Mouse (Mus musculus) MEL (cell line): ENCODE results near the gene Rxfp1. TPM values are rescaled to one million over a fixed set of nuclear protein-coding genes. Genes with fewer than 3 reads are reported as not detected.

Experiments
- DNase-seq: peaks from one replicate; pipeline ENCODE4 v3.0.0; 2011; ENCODE audit warnings: low read depth, low spot score
- H3K27ac ChIP-seq: 2 replicates; pipeline ENCODE4 v1.5.1; 2012; ENCODE audit warnings: low read depth, mild to moderate bottlenecking, control low read depth, low read length, moderate library complexity; ENCODE audit not compliant: control insufficient read depth
- H3K27me3 ChIP-seq, 2 experiments: fragments of 150-350 bp in 1 of 2; sonication (generic) in 1 of 2; 2 replicates each; pipeline ENCODE4 v1.6.1; 2012; ENCODE audit warnings: low read length in 2 of 2, mild to moderate bottlenecking in 2 of 2, improper control_type of control experiment in 1 of 2, moderate library complexity in 1 of 2; ENCODE audit not compliant: insufficient read depth in 2 of 2, control insufficient read depth in 1 of 2
- H3K36me3 ChIP-seq, 2 experiments: 2 replicates each; pipeline ENCODE4 v1.6.1; 2012 to 2014; ENCODE audit warnings: low read length in 2 of 2, improper control_type of control experiment in 1 of 2, inconsistent platforms in 1 of 2, mild to moderate bottlenecking in 1 of 2; ENCODE audit not compliant: insufficient read depth in 2 of 2, control insufficient read depth in 1 of 2
- H3K4me1 ChIP-seq, 2 experiments: fragments of 150-350 bp in 1 of 2; sonication (generic) in 1 of 2; 2 replicates each; pipeline ENCODE4 v1.6.1; 2012; ENCODE audit warnings: low read length in 2 of 2, improper control_type of control experiment in 1 of 2, mild to moderate bottlenecking in 1 of 2; ENCODE audit not compliant: insufficient read depth in 2 of 2, control insufficient read depth in 1 of 2
- H3K4me3 ChIP-seq, 2 experiments: fragments of 150-350 bp in 1 of 2; sonication (generic) in 1 of 2; 2 replicates each; pipeline ENCODE4 v1.5.1; 2012; ENCODE audit warnings: low read depth in 2 of 2, low read length in 2 of 2, mild to moderate bottlenecking in 2 of 2, moderate library complexity in 2 of 2, control low read depth in 1 of 2, improper control_type of control experiment in 1 of 2; ENCODE audit not compliant: control insufficient read depth in 1 of 2, insufficient read depth in 1 of 2
- H3K79me2 ChIP-seq: 2 replicates; pipeline ENCODE4 v1.6.1; 2012; ENCODE audit warnings: mild to moderate bottlenecking, low read length, moderate library complexity; ENCODE audit not compliant: control insufficient read depth, poor library complexity, insufficient read depth
- H3K9ac ChIP-seq: 2 replicates; pipeline ENCODE4 v1.6.1; 2012; ENCODE audit warnings: low read depth, mild to moderate bottlenecking, control low read depth, low read length, moderate library complexity; ENCODE audit not compliant: control insufficient read depth, poor library complexity, severe bottlenecking
- H3K9me3 ChIP-seq: fragments of 150-350 bp; sonication (generic); replicated peaks from 2 replicates; pipeline ENCODE4 v1.6.1; 2012; ENCODE audit warnings: mild to moderate bottlenecking, low read length, improper control_type of control experiment, moderate library complexity; ENCODE audit not compliant: insufficient read depth
- BHLHE40 ChIP-seq: IDR thresholded peaks from 2 replicates; pipeline ENCODE4 v1.6.1; 2012; ENCODE audit warnings: low read depth, mild to moderate bottlenecking, inconsistent platforms, low read length, improper control_type of control experiment, borderline replicate concordance
- CTCF ChIP-seq, 3 experiments: IDR thresholded peaks in 2 of 3; conservative IDR thresholded peaks in 1 of 3; 2 replicates each; pipeline ENCODE4 v1.5.1; 2011 to 2012; ENCODE audit warnings: low read length in 3 of 3, low read depth in 2 of 3, mild to moderate bottlenecking in 2 of 3, improper control_type of control experiment in 1 of 3, inconsistent platforms in 1 of 3, mixed read lengths in 1 of 3, moderate library complexity in 1 of 3; ENCODE audit not compliant: control insufficient read depth in 1 of 3, insufficient read depth in 1 of 3, poor library complexity in 1 of 3, severe bottlenecking in 1 of 3
- E2F4 ChIP-seq: IDR thresholded peaks from 2 replicates; pipeline ENCODE4 v1.6.1; 2011; ENCODE audit warnings: low read depth, low read length, improper control_type of control experiment, borderline replicate concordance
- ELF1 ChIP-seq: IDR thresholded peaks from 2 replicates; pipeline ENCODE4 v1.6.1; 2014; ENCODE audit warnings: low read depth, mild to moderate bottlenecking, inconsistent platforms, low read length, improper control_type of control experiment, moderate library complexity
- GABPA ChIP-seq: IDR thresholded peaks from 2 replicates; pipeline ENCODE4 v1.6.1; 2012; ENCODE audit warnings: low read depth, mild to moderate bottlenecking, inconsistent platforms, low read length, improper control_type of control experiment, moderate library complexity
- HCFC1 ChIP-seq: IDR thresholded peaks from 2 replicates; pipeline ENCODE4 v1.6.1; 2012; ENCODE audit warnings: low read depth, mild to moderate bottlenecking, inconsistent platforms, low read length, improper control_type of control experiment, moderate library complexity
- JUND ChIP-seq: IDR thresholded peaks from 2 replicates; pipeline ENCODE4 v1.6.1; 2011; ENCODE audit warnings: low read depth, mild to moderate bottlenecking, improper control_type of control experiment, low read length
- MAZ ChIP-seq: IDR thresholded peaks from 2 replicates; pipeline ENCODE4 v1.6.1; 2012; ENCODE audit warnings: low read depth, mild to moderate bottlenecking, inconsistent platforms, low read length, improper control_type of control experiment
- MXI1 ChIP-seq: IDR thresholded peaks from 2 replicates; pipeline ENCODE4 v1.6.1; 2011; ENCODE audit warnings: mild to moderate bottlenecking, low read depth, low read length, improper control_type of control experiment
- MYC ChIP-seq: IDR thresholded peaks from 2 replicates; pipeline ENCODE4 v1.6.1; 2011; ENCODE audit warnings: low read depth, mild to moderate bottlenecking, low read length, improper control_type of control experiment, moderate library complexity
- NELFE ChIP-seq: IDR thresholded peaks from 2 replicates; pipeline ENCODE4 v1.6.1; 2011; ENCODE audit warnings: low read depth, low read length, improper control_type of control experiment
- POLR2AphosphoS2 ChIP-seq: IDR thresholded peaks from 2 replicates; pipeline ENCODE4 v1.6.1; 2011; ENCODE audit warnings: low read length, improper control_type of control experiment
- RAD21 ChIP-seq: IDR thresholded peaks from 2 replicates; pipeline ENCODE4 v1.6.1; 2011; ENCODE audit warnings: mild to moderate bottlenecking, low read depth, low read length, improper control_type of control experiment
- RCOR1 ChIP-seq: IDR thresholded peaks from 2 replicates; pipeline ENCODE4 v1.6.1; 2012; ENCODE audit warnings: low read depth, mild to moderate bottlenecking, inconsistent platforms, low read length, improper control_type of control experiment
- SMC3 ChIP-seq: IDR thresholded peaks from 2 replicates; pipeline ENCODE4 v1.6.1; 2011; ENCODE audit warnings: low read depth, low read length, improper control_type of control experiment
- UBTF ChIP-seq: IDR thresholded peaks from 2 replicates; pipeline ENCODE4 v1.6.1; 2012; ENCODE audit warnings: low read depth, mild to moderate bottlenecking, inconsistent platforms, low read length, improper control_type of control experiment, moderate library complexity, borderline replicate concordance; ENCODE audit not compliant: insufficient read depth
- USF2 ChIP-seq, 2 experiments: IDR thresholded peaks; 2 replicates each; pipeline ENCODE4 v1.6.1; 2011 to 2012; ENCODE audit warnings: improper control_type of control experiment in 2 of 2, low read length in 2 of 2, borderline replicate concordance in 1 of 2, inconsistent platforms in 1 of 2, low read depth in 1 of 2, mild to moderate bottlenecking in 1 of 2; ENCODE audit not compliant: insufficient read depth in 1 of 2
- ZC3H11A ChIP-seq: IDR thresholded peaks from 2 replicates; pipeline ENCODE4 v1.6.1; 2012; ENCODE audit warnings: low read depth, mild to moderate bottlenecking, inconsistent platforms, low read length, improper control_type of control experiment
- polyA plus RNA-seq, 2 experiments: library from polyadenylated mRNA; stranded (reverse) in 1 of 2; unstranded in 1 of 2; fragments of >175 nt in 1 of 2; fragments of >200 nt in 1 of 2; gene quantifications; 2 replicates each; pipeline versions ENCODE4 v1.2.1 to v1.2.4; 2012; ENCODE audit warnings: low replicate concordance in 2 of 2, low read depth in 1 of 2; ENCODE audit not compliant: insufficient read length in 2 of 2, insufficient read depth in 1 of 2, missing spikeins in 1 of 2
- total RNA-seq: library from RNA; depleted of rRNA; stranded (reverse); fragments of 300-350 nt; gene quantifications from 2 replicates; pipeline ENCODE4 v1.2.3, GENCODE M21; 2012

Gene Rxfp1
- total and polyA plus RNA-seq, 3 experiments = not detected

DNA sequence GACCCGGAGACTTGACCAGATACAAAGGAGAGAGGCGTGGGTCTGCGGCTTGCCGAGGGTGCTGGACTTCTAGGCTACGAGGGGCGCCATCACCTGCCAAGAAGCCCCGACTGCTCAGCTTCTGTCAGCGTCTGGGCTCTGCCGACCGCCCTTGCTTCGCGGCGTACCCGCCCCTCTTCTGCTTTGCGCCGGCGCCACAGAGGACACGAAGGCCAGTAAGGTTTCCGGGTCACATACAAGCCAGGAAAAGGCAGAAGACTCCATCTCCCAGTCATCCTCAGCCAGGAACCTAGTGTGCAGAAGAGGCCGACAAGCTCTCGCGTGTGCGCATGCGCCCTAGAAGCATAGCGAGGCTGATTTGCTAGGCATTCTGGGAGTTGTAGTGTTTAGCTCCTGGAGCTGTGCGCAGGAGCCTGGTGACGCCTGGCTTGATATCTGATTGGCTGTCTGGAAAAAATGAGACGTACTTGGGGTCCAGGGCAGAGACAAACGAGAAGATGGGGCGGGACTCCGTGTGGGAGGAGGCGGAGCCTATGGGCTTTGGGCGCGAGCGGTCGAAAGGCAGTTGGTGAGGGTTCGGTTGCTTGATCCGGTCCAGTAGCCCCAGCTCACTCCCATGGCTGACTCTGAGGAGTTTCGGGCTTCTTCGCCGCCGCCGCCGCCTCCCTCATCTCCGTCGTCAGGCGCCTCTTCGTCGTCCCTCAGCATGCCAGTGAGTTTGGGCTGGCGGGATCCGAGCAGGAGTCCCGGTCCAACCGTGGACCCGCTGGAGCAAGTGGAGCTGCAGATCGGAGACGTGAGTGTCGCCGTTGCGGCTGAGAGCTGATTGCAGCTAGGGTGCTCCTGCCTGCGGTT is 108.9 kb downstream of the Rxfp1 start, which contains the start of gene 4930579G24Rik (continued):
- TF ChIP-seq ZC3H11A = no peak
- TF ChIP-seq GABPA = no peak
- no peak; the same call in 1 of the 2 replicates for TF ChIP-seq E2F4
- TF ChIP-seq POLR2AphosphoS2 = peak; percentile 77; the same call in 1 of the 2 replicates

DNA sequence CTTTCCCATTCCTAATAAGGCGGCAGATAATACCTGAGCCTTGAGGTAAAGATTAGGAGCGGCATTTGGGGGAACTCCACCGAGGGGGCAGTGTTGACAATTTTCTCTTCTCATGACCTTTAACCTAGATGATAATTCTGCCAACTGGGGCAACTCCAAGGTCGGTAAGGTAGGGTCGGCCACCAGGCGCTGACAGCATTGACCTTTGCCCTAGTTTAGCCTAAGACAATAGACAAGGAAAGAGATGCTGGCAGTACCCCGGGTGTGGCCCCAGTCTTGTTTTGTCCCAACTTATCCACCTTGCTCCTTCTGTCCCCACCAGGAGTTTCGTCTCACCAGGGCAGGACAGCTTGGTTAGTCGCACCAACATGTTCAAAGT is 109.5 kb downstream of the Rxfp1 start:
- no peaks in the 10 kb centered on the region for H3K27me3 ChIP-seq
- peak in 1 of 3 experiments; percentile 12; a peak in 1 of 6 replicates for TF ChIP-seq CTCF (IDR thresholded peaks at IDR 0.05 in 2 of 3, conservative IDR thresholded peaks at IDR 0.05 in 1 of 3; ENCODE audit: control insufficient read depth in 1 of 3, insufficient read depth in 1 of 3, low read depth in 2 of 3, low read length in 3 of 3, poor library complexity in 1 of 3, severe bottlenecking in 1 of 3)
- TF ChIP-seq POLR2AphosphoS2 = no peak
- peak overlapping the region; percentile 78 to 82 for H3K4me3 ChIP-seq
- H3K4me1 ChIP-seq = no peaks in the 10 kb centered on the region
- no peaks in the 10 kb centered on the region for H3K9me3 ChIP-seq
- no peak for DNase-seq
- peak overlapping the region; percentile 66 for H3K27ac ChIP-seq
- peaks cover 1 to 6% of the 10 kb centered on the region in 2 experiments; a peak in 2 of 4 replicates for H3K36me3 ChIP-seq
- peak overlapping the region; percentile 71 for H3K9ac ChIP-seq
- H3K79me2 ChIP-seq = peaks cover 7% of the 10 kb centered on the region

GRCm38 (mm10) chr3:79627484-79628181 is 110.0 kb downstream of the Rxfp1 start:
- Histone ChIP-seq H3K4me3 (peak overlapping the region; percentile 78 to 82), H3K79me2 (peaks cover 7% of the 10 kb centered on the region)
- TF ChIP-seq HCFC1 (no peak), RCOR1 (no peak), E2F4 (no peak), RAD21 (peak; percentile 14), BHLHE40 (no peak), CTCF (IDR thresholded peaks at IDR 0.05 in 2 of 3, conservative IDR thresholded peaks at IDR 0.05 in 1 of 3; ENCODE audit: control insufficient read depth in 1 of 3, insufficient read depth in 1 of 3, low read depth in 2 of 3, low read length in 3 of 3, poor library complexity in 1 of 3, severe bottlenecking in 1 of 3) (peak in 2 of 3 experiments; percentile 58 to 65; a peak in 4 of 6 replicates), JUND (peak; percentile 15; the same call in 1 of the 2 replicates), POLR2AphosphoS2 (no peak), UBTF (no peak), SMC3 (peak; percentile 31), MAZ (no peak), ELF1 (no peak), MYC (no peak), MXI1 (peak; percentile 40; the same call in 1 of the 2 replicates), USF2 (IDR thresholded peaks at IDR 0.05; ENCODE audit: borderline replicate concordance in 1 of 2, insufficient read depth in 1 of 2, low read depth in 1 of 2, low read length in 2 of 2) (no peak), NELFE (no peak)
- TF ChIP-seq, all 39 proteins: peak for 5
- DNase-seq = peak; percentile 81
- peak overlapping the region; percentile 71 for H3K9ac ChIP-seq
- H3K36me3 ChIP-seq = peaks cover 1 to 6% of the 10 kb centered on the region in 2 experiments; a peak in 2 of 4 replicates
- no peaks in the 10 kb centered on the region for H3K27me3 ChIP-seq
- H3K9me3 ChIP-seq = no peaks in the 10 kb centered on the region
- H3K4me1 ChIP-seq = no peaks in the 10 kb centered on the region
- peak overlapping the region; percentile 44; the same call in 1 of the 2 replicates for H3K27ac ChIP-seq
